Mouse (Mus musculus): ENCODE measurements around the gene Ier3. TPM values are rescaled to one million over a fixed set of nuclear protein-coding genes. Genes with fewer than 3 reads are reported as not detected.
"Not testable (repeated sequence)": the region's sequence is repeated elsewhere in the genome, so short reads cannot be mapped to it uniquely, and the experiment has no call there.

Gene Ier3
- total RNA-seq, 2 experiments from 2014 or later = 23.9 to 27.8 TPM

GRCm38 (mm10) chr17:35834696-35835422, 13.4 kb downstream of the Ier3 start:
- no peak for DNase-seq
- intact Hi-C loops (cut with DNase I) = loop anchor here (1.0 to 10.0 kb wide), 2 partner anchors 40 to 140 kb away; partner anchors contain the start of gene Gnl1

GRCm38 (mm10) chr17:35835424-35836140, 14.1 kb downstream of the Ier3 start:
- intact Hi-C loops (cut with DNase I) = loop anchor here (1.0 to 10.0 kb wide), 2 partner anchors 40 to 139 kb away; partner anchors contain the start of gene Gnl1
- DNase-seq = no peak

- peak; percentile 83 to 92 for DNase-seq
- intact Hi-C loops (cut with DNase I) = loop anchor here (10.0 kb wide), 1 partner anchor 138 kb away; the partner anchor contains the start of gene Gnl1
Measured at GRCm38 (mm10) chr17:35836178-35836965, 14.9 kb downstream of the Ier3 start.

GRCm38 (mm10) chr17:35836991-35837422, 15.5 kb downstream of the Ier3 start:
- peak; percentile 90 to 91 for DNase-seq
- intact Hi-C loops (cut with DNase I) = loop anchor here (10.0 kb wide), 1 partner anchor 138 kb away; the partner anchor contains the start of gene Gnl1

- peak; percentile 50 to 61 for DNase-seq
Measured at GRCm38 (mm10) chr17:35837487-35837886, 16.0 kb downstream of the Ier3 start.

GRCm38 (mm10) chr17:35838122-35838544, 16.6 kb downstream of the Ier3 start, which contains the start of gene Tubb5:
Tubb5 (minus strand) TSS chr17:35838306.
- DNase-seq = peak; percentile 96
- intact Hi-C loops (cut with DNase I) = loop anchor here (10.0 kb wide), 1 partner anchor 137 kb away; the partner anchor contains the start of gene Gnl1

More at GRCm38 (mm10) chr17:35837487-35837886, 16.0 kb downstream of the Ier3 start:
- intact Hi-C loops (cut with DNase I) = loop anchor here (10.0 kb wide), 1 partner anchor 137 kb away; the partner anchor contains the start of gene Gnl1

- intact Hi-C loops (cut with DNase I) = loop anchor here (10.0 kb wide), 1 partner anchor 136 kb away; the partner anchor contains the start of gene Gnl1
- no peak for DNase-seq
Measured at GRCm38 (mm10) chr17:35838570-35838969, 17.1 kb downstream of the Ier3 start.

GRCm38 (mm10) chr17:35839002-35839401, 17.5 kb downstream of the Ier3 start:
- DNase-seq = not testable (repeated sequence)
- intact Hi-C loops (cut with DNase I) = loop anchor here (10.0 kb wide), 1 partner anchor 136 kb away; the partner anchor contains the start of gene Gnl1

GRCm38 (mm10) chr17:35840561-35840960, 19.1 kb downstream of the Ier3 start:
- intact Hi-C loops (cut with DNase I) = no loop called here
- no peak for DNase-seq

- intact Hi-C loops (cut with DNase I) = no loop called here
- peak; percentile 98 to 99 for DNase-seq
Measured at GRCm38 (mm10) chr17:35841076-35841950, 19.8 kb downstream of the Ier3 start, which contains the start of gene Mdc1. Mdc1 (plus strand) TSS chr17:35841515.

- intact Hi-C loops (cut with DNase I) = loop anchor here (2.0 kb wide), 1 partner anchor 19 kb away; the partner anchor contains the start of gene Nrm
- DNase-seq = no peak
Measured at GRCm38 (mm10) chr17:35842006-35842405, 20.5 kb downstream of the Ier3 start.

GRCm38 (mm10) chr17:35843514-35843913, 22.0 kb downstream of the Ier3 start:
- no peak for DNase-seq
- intact Hi-C loops (cut with DNase I) = loop anchor here (2.0 kb wide), 1 partner anchor 17 kb away; the partner anchor contains the start of gene Nrm

- intact Hi-C loops (cut with DNase I) = no loop called here
- no peak for DNase-seq
Measured at GRCm38 (mm10) chr17:35848112-35848511, 26.6 kb downstream of the Ier3 start.

GRCm38 (mm10) chr17:35850974-35851373, 29.5 kb downstream of the Ier3 start:
- DNase-seq = no peak
- intact Hi-C loops (cut with DNase I) = no loop called here

GRCm38 (mm10) chr17:35859371-35859770, 37.9 kb downstream of the Ier3 start:
- intact Hi-C loops (cut with DNase I) = no loop called here
- no peak for DNase-seq

GRCm38 (mm10) chr17:35859835-35860234, 38.4 kb downstream of the Ier3 start:
- intact Hi-C loops (cut with DNase I) = loop anchor here (2.0 kb wide), 1 partner anchor 17 kb away; no protein-coding TSS in a partner anchor
- DNase-seq = no peak

- intact Hi-C loops (cut with DNase I) = loop anchor here (2.0 kb wide), 1 partner anchor 18 kb away; no protein-coding TSS in a partner anchor
- DNase-seq = no peak
Measured at GRCm38 (mm10) chr17:35860831-35861197, 39.3 kb downstream of the Ier3 start.

GRCm38 (mm10) chr17:35861198-35861857, 39.8 kb downstream of the Ier3 start, which contains the start of gene Nrm:
Nrm (plus strand) TSS chr17:35861318.
- DNase-seq = peak; percentile 92 to 94
- intact Hi-C loops (cut with DNase I) = loop anchor here (2.0 kb wide), 1 partner anchor 19 kb away; no protein-coding TSS in a partner anchor
